Mouse (Mus musculus): Measurements from ENCODE around the gene Nfkbid. TPM values are rescaled to one million over a fixed set of nuclear protein-coding genes. Genes with fewer than 3 reads are reported as not detected.

Gene Nfkbid
- polyA plus RNA-seq, 1 experiment, result 3.1 TPM

DNA sequence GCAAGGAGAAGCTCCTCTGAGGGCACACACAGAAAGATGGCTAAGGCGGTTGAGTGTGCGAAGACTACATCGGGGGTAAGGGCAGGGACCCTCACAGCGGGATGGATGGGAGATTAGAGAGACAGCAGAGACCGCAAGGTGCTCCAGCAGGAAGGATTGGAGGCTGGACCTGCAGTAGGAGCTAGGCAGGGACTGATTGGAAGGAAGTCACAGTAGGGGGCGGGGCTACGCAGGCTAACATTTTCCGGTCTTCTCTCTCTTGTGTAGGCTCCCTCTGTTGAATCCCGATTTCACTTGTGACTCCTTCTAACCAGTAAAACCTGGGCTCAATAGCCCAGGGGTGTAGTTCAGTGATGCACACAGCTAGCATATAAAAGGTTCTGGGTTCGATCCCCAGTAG, 15.3 kb downstream of the Nfkbid start:
- TF ChIP-seq CTCF (conservative IDR thresholded peaks at IDR 0.05; ENCODE audit: insufficient read depth, insufficient read length, low read depth, low read length) (no peak), POLR2A (IDR thresholded peaks at IDR 0.05; ENCODE audit: low read depth, low read length) (no peak)
- WGBS, result 21% methylated on average over 10 of the region's 10 CpGs
- no peak for DNase-seq

DNA sequence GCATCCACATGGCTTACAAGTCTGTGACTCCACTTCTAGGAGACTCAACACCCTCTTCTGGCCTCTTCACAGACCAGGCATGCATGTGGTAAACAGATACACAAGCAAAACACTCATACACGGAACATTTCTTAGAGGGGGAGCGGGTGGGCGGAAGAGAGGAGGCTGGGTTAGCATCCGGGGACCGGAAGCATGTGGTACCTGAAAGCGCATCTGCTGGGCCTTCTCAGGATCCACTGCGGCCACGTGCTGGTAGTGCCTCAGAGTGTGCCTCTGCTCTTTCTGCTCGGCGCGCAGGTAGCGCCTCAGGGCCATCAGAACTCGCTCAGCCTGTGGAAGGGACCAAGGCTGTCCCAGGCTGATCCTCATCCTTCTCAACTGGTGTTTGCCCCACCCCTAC, 18.2 kb downstream of the Nfkbid start:
- Histone ChIP-seq H3K4me3 (ENCODE audit: insufficient read depth, low read depth, low read length) (no peak overlapping the region), H3K36me3 (ENCODE audit: control insufficient read depth, insufficient read depth, low read length) (no peaks in the 10 kb centered on the region), H3K27ac (ENCODE audit: insufficient read depth, low read depth, low read length) (no peak overlapping the region), H3K27me3 (replicated peaks; ENCODE audit: control insufficient read depth, insufficient read depth, low read length) (no peaks in the 10 kb centered on the region), H3K4me1 (ENCODE audit: control insufficient read depth, insufficient read depth, low read length) (no peaks in the 10 kb centered on the region)
- 83% methylated on average over 13 of the region's 13 CpGs for WGBS
- TF ChIP-seq CTCF (conservative IDR thresholded peaks at IDR 0.05; ENCODE audit: insufficient read depth, insufficient read length, low read depth, low read length), result no peak
- TF ChIP-seq POLR2A (IDR thresholded peaks at IDR 0.05; ENCODE audit: low read depth, low read length), result no peak
- DNase-seq, result no peak

More for the DNA sequence above, 15.3 kb downstream of the Nfkbid start:
- Histone ChIP-seq H3K4me3 (ENCODE audit: insufficient read depth, low read depth, low read length) (no peak overlapping the region), H3K36me3 (ENCODE audit: control insufficient read depth, insufficient read depth, low read length) (no peaks in the 10 kb centered on the region), H3K27me3 (replicated peaks; ENCODE audit: control insufficient read depth, insufficient read depth, low read length) (no peaks in the 10 kb centered on the region), H3K4me1 (ENCODE audit: control insufficient read depth, insufficient read depth, low read length) (no peaks in the 10 kb centered on the region), H3K27ac (ENCODE audit: insufficient read depth, low read depth, low read length) (no peak overlapping the region)

DNA sequence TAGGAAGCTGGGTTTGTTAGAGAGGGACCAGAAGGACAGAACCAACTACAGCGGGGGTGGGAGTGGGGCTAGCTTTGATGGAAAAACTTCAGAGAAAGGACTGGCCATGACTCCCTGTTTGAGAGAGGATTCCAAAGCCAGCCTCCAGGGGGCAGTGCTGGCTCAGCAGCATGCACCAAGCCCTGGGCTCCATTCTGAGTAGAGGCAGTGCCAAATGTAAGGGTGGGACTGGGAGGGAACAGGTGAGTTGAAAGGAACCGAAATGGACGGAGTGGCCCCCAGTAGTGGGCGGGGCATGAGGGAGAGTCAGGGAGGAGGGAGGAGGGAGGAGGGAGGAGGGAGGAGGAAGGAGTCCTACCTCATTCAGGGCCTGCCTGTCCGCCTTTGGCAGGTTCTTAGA, 19.2 kb downstream of the Nfkbid start:
- Histone ChIP-seq H3K4me3 (ENCODE audit: insufficient read depth, low read depth, low read length) (no peak overlapping the region), H3K36me3 (ENCODE audit: control insufficient read depth, insufficient read depth, low read length) (no peaks in the 10 kb centered on the region), H3K4me1 (ENCODE audit: control insufficient read depth, insufficient read depth, low read length) (no peaks in the 10 kb centered on the region), H3K27ac (ENCODE audit: insufficient read depth, low read depth, low read length) (no peak overlapping the region), H3K27me3 (replicated peaks; ENCODE audit: control insufficient read depth, insufficient read depth, low read length) (no peaks in the 10 kb centered on the region)
- 18% methylated on average over 5 of the region's 5 CpGs for WGBS
- TF ChIP-seq POLR2A (IDR thresholded peaks at IDR 0.05; ENCODE audit: low read depth, low read length) (no peak), CTCF (conservative IDR thresholded peaks at IDR 0.05; ENCODE audit: insufficient read depth, insufficient read length, low read depth, low read length) (peak; percentile 76)
- peak; percentile 35 for DNase-seq

DNA sequence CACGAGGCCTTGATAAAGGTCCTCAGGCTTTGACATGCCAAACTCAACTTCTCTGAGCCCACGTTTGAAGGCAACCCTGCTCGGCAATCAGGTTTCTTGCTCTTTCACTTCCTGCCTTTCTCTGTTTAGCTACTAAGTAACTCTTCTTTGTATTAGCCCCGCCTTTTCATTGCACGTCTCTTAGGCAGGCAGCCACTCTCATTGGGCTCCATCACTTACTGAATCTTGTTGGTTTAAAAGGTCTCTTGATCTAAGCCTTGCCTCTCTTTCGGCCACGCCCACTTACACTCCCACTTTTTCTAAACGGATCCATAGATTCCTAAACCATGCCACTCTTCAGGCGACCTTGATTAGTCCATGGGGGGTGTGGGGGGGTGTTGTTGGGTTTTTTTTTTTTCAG, 22.2 kb downstream of the Nfkbid start:
- Histone ChIP-seq H3K27ac (ENCODE audit: insufficient read depth, low read depth, low read length) (no peak overlapping the region), H3K4me3 (ENCODE audit: insufficient read depth, low read depth, low read length) (no peak overlapping the region), H3K4me1 (ENCODE audit: control insufficient read depth, insufficient read depth, low read length) (no peaks in the 10 kb centered on the region), H3K36me3 (ENCODE audit: control insufficient read depth, insufficient read depth, low read length) (no peaks in the 10 kb centered on the region), H3K27me3 (replicated peaks; ENCODE audit: control insufficient read depth, insufficient read depth, low read length) (no peaks in the 10 kb centered on the region)
- no peak for TF ChIP-seq POLR2A (IDR thresholded peaks at IDR 0.05; ENCODE audit: low read depth, low read length)
- TF ChIP-seq CTCF (conservative IDR thresholded peaks at IDR 0.05; ENCODE audit: insufficient read depth, insufficient read length, low read depth, low read length), result no peak
- 27% methylated on average over 9 of the region's 9 CpGs for WGBS
- no peak for DNase-seq

DNA sequence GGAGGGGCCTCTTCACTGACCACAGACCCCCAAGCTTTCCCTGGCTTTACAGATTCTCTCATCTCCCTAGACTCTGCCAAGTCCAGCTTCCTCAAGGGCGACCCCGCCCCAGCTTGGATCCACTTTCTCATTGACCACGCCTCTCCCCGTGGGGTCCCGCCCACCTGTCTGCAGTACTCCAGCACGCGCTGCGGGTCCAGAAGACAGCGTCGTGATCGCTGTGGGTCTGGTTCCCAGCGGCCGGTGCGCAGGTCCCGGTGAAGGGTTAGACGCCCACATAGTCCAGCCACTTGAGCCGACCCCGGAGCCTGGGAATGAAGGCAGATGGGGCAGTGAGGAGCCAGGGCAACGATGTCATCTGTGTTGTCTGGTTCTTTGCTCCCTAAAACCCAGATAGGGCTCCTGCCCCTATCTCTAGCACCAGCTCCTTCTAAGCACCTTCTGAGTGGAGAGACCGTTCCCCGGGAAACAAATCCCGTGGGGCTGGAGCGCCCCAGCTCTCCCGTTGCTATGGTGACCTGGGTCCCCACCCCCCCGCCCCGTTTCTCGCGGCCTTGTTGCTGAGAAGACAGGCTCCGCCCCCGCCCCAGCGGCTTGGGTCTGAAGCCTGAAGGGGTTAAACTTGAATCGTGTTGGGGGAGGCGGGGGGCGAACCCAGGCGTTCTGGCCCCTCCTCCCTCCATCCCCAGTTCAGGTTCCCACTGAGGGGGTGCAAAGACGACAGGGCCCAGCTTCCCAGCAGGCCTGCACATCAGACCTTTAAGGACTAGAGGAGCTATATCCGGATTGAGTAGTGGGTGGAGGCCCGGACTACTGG, 22.8 kb downstream of the Nfkbid start:
- TF ChIP-seq POLR2A (IDR thresholded peaks at IDR 0.05; ENCODE audit: low read depth, low read length), result no peak
- no peak for TF ChIP-seq CTCF (conservative IDR thresholded peaks at IDR 0.05; ENCODE audit: insufficient read depth, insufficient read length, low read depth, low read length)
- DNase-seq, result no peak
- peak overlapping the region; percentile 47; the same call in 1 of the 2 replicates for H3K4me3 ChIP-seq (ENCODE audit: insufficient read depth, low read depth, low read length)
- H3K27ac ChIP-seq (ENCODE audit: insufficient read depth, low read depth, low read length), result no peak overlapping the region
- H3K36me3 ChIP-seq (ENCODE audit: control insufficient read depth, insufficient read depth, low read length), result no peaks in the 10 kb centered on the region
- WGBS, result 2% methylated on average over 38 of the region's 38 CpGs
- no peaks in the 10 kb centered on the region for H3K4me1 ChIP-seq (ENCODE audit: control insufficient read depth, insufficient read depth, low read length)
- no peaks in the 10 kb centered on the region for H3K27me3 ChIP-seq (replicated peaks; ENCODE audit: control insufficient read depth, insufficient read depth, low read length)

DNA sequence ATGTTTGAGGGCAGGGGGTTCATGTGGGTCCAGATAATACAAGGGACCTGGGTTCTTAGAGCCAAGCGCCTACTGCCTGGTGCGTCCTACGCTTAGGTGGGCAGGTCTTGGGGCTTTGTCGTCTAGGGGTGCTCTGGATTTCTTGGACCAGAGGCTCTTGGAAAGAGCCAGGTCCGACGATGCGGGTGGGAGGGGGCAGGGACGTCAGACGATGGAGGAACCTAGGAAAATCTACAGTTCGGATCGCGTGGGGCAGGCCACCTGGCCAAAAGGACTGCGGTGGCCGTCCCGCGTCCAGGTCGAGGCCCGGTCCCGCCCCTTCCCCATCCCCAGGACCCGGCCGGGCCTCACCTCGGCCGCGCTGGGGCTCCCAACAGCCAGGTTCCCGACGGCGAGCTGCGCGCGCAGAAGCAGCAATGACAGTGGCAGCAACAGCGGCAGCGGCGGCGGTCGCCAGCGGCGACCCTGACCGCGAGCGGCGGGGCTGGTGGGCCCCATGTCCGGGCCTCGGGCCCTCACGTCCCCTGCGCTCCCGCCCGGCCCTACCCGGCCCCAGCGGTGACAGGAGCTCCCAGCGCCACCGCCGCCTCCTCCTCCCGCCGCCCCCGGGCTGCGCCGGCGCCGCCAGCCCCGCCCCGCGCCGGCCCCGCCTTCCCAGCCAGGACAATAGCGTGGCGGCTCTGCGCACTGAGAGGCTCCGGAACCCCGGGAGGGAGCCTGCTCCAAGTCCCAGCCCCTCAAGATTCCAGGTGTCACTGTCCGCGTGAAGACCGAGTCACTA, 23.6 kb downstream of the Nfkbid start, which contains the start of gene Aplp1:
Gene Aplp1 (minus strand): TSS at position 565 of the 781 bp plus-strand sequence.
- DNase-seq, result peak; percentile 65
- no peaks in the 10 kb centered on the region for H3K36me3 ChIP-seq (ENCODE audit: control insufficient read depth, insufficient read depth, low read length)
- H3K27me3 ChIP-seq (replicated peaks; ENCODE audit: control insufficient read depth, insufficient read depth, low read length), result no peaks in the 10 kb centered on the region
- TF ChIP-seq CTCF (conservative IDR thresholded peaks at IDR 0.05; ENCODE audit: insufficient read depth, insufficient read length, low read depth, low read length) (no peak), POLR2A (IDR thresholded peaks at IDR 0.05; ENCODE audit: low read depth, low read length) (no peak)
- under 1% methylated on average over 70 of the region's 72 CpGs for WGBS
- no peak within 1 kb of the TSS for H3K27ac ChIP-seq (ENCODE audit: insufficient read depth, low read depth, low read length)
- H3K4me1 ChIP-seq (ENCODE audit: control insufficient read depth, insufficient read depth, low read length), result no peaks in the 10 kb centered on the region
- H3K4me3 ChIP-seq (ENCODE audit: insufficient read depth, low read depth, low read length), result peak within 1 kb of the TSS; percentile 47

DNA sequence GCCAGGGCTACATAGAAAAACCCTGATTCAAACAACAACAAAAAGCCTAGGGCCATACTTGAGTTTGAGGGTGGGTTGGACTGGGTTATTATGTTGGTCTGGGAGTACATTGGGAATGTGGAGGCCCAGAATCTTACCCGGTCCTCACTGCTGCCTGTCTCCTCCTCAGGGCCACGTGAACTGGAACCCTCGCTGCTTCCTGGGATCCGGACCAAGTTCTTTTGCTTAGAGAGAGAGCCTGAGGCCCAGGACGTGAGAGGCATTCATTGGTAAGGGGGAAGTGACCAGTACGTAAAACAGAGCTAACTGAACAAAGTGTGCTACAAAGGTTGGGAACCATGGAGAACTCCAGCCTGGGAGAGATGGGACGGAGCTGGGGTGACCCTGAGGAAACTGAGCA, 28.7 kb downstream of the Nfkbid start:
- Histone ChIP-seq H3K27ac (ENCODE audit: insufficient read depth, low read depth, low read length) (no peak overlapping the region), H3K36me3 (ENCODE audit: control insufficient read depth, insufficient read depth, low read length) (no peaks in the 10 kb centered on the region), H3K27me3 (replicated peaks; ENCODE audit: control insufficient read depth, insufficient read depth, low read length) (no peaks in the 10 kb centered on the region; the same call in 1 of the 2 replicates), H3K4me3 (ENCODE audit: insufficient read depth, low read depth, low read length) (no peak overlapping the region), H3K4me1 (ENCODE audit: control insufficient read depth, insufficient read depth, low read length) (no peaks in the 10 kb centered on the region)
- 72% methylated on average over 7 of the region's 7 CpGs for WGBS
- TF ChIP-seq CTCF (conservative IDR thresholded peaks at IDR 0.05; ENCODE audit: insufficient read depth, insufficient read length, low read depth, low read length) (no peak), POLR2A (IDR thresholded peaks at IDR 0.05; ENCODE audit: low read depth, low read length) (no peak)
- DNase-seq, result no peak
